Mouse (Mus musculus): ENCODE measurements at regions not wholly inside any gene's neighbourhood (a gene's known extent, or its start where the extent isn't known, plus 50 kb on each side); places are given as distances from the start of the nearest gene placed in this dataset.
"Not testable (repeated sequence)": the region's sequence is repeated elsewhere in the genome, so short reads cannot be mapped to it uniquely, and the experiment has no call there.

DNA sequence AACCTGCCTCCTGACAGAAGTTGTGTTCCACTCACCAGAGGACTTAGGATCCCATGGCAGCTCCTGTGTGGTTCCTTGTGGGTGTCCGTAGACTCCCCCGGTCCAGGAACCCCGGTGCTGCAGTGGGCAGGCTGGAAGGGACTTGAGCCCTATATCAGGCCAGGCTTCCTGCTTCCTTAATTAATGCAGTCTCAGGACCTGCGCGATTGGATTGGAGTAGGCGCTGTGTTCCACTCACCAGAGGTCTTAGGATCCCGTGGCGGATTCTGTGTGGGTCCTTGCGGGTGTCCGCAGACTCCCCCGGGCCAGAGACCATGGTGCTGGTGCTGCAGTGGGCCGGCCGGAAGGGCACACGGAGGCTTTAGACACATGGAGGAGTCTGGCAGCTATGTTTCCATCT lies 288.7 kb downstream of the Fut8 start:
- DNase-seq, result not testable (repeated sequence)

DNA sequence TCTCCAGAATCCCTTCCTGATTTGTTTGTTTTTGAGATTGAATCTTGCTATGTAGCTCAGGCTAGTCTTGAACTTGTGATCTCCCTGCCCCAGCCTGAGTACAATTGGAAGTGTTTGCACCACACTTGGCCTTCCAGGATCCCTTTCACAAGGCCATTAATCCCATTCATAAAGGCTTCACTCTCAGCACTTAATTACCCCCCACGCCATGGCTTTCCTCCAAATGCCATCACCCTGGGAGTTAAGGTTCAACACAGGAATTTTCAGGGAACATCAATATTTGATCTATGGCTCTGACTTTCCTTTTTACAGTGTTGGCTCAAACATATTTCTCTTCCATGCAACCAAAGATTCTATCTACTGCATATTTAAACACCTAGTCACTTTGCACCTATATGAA lies 289.6 kb downstream of the Fut8 start:
- DNase-seq, result no peak

DNA sequence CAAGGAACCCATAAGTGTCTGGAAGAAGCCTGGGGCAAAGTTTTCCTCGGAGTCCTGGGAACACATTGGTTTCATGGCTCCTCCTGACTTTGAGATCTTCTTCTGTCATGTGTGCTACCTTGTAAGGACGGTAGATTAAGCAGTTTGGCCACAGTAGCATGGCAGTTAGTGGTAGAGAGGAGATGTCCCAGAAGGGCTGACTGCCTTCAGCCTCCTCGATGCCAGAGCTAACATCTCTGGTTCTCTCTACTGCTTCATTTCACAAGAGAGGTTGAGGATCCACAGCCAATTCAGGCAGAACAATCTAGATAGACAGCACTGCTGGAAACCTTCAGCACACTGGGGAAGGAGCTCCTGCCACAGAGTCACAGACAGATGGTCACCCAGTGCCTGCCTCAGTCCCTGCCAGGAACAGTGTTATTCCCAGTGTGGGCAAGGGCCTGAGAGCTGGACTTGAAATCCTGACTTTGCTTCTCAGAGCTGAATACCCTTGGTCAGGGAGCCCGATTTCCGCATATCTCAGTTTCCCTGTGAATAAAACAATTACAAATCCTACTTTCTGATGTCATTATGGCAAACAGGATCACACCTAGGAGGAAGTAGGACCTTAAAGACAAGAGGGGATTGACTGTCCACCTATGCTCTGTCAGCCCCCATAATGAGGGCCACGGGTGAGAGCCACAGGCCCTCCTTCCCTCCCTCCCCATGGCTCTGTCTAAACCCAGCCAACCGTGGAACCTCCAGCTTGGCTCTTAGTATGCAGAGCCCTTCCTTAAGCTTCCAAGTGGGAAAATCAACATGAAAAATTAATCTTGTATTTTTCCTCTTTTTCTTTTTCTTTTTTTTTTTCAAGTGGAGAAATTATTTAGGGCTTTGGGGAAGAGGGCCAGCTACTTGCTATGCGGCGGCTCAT lies 290.3 kb downstream of the Fut8 start:
- no peak for DNase-seq

DNA sequence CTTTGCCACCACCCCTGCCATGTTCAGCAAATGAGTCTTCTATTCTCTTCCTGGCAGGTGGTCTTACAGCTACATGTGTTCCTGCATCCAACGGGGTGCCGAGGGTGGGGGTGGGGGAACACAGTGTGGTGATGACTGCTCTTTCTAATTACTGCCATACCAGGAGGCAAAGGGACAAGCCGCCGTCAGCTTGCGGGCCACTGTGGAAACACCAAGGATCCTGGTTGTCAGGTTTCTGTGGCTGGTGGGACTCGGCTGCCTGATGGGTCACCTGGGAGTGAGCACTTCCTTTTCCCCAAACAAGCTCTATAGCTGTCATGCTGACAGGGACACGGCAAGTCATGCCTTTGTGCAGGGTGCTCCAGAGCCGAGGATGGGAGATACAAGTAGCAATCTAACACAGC lies 290.9 kb downstream of the Fut8 start:
- no peak for DNase-seq

DNA sequence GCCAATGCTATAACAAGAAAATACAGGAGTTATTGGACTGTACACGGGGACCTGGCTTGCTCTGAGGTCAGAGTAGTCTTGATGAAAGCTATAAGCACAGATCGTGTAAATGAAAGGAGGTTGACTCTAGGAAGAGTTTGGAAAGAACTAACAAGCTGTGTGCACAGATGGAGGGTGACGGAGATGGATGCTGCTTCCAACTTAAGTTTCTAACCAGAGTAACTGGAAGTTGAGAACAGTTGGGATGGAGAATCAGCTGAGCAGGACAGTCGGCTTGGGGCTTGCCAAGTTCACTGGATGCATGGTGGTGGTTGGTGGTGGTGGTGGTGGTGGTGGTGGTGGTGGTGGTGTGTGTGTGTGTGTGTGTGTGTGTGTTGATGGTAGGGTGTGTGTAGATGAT lies 291.5 kb downstream of the Fut8 start:
- DNase-seq, result no peak

DNA sequence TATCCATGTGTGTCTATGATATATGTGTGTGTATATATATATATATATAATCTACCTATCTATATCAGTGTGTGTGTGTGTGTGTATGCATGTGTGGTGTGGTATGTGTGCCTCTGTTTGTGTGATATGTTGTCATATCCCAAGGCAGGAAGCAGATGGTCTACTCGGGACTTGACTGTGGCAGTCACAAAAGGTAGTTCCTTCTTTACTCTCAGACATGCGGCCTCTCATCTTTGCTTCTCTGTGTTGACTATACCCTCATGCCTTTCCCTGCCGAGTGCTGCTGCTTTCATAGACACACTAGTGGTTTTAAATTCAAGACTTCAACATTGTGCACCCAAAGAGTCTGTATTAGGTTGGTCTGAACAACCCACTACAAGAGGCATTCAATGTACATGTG lies 292.0 kb downstream of the Fut8 start:
- no peak for DNase-seq

DNA sequence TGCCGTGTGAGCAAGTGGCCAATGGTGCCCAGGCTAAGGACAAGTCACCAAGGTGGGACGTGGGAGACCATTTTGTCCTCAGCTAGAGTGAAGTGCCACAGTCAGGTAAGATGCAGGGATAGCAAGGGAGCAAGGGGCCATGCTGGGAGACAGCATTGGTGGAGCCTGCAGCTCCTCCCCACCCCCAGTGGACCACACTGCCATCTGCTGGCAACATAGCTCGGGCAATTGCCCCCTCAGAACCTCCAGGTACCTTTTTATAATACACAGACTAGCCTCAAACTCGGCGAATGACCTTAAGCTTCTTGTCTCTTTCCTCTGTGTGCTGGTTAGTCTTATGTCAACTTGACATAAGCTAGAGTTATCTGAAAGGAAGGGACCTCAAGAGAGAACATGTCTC lies 293.4 kb downstream of the Fut8 start:
- peak; percentile 39 to 54 for DNase-seq

DNA sequence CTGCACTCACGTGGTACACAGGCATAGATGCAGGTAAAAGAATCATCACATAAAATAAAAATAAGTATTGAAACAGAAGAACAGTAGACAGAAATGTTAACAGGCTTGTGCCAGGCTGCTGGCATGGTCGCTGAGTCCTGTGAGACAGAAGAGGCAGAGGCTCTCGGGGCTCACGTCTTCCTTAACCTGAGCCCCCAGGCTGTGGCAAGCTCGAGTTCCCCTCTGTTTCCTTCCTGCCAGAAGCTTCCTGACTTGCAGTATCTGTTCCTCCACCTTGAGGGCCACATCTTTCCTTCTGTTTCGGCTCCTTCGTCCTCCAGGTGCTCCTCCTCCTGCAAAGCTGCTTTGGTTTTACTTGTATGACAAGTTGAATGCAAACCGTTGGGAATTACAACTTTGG lies 294.6 kb downstream of the Fut8 start:
- no peak for DNase-seq

DNA sequence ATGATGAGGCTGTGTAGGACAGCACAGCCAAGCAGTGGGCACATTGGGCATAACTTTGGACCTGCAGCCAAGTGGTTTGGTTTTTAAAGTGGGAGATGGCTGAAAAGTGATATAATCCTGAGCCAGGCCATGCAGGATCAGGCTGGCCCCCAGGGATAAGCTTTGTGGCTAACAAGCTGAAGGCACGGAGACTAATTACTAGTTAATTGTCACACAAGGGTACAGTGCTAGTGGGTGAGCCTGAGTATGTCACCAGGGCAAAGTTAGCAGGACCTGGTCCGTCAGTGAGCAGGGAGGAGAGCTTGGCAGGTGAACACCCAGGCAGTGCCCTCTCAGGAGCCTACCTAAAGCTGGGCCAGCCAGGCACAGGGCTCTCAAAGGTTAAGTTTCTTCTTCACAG lies 295.7 kb downstream of the Fut8 start:
- no peak for DNase-seq

DNA sequence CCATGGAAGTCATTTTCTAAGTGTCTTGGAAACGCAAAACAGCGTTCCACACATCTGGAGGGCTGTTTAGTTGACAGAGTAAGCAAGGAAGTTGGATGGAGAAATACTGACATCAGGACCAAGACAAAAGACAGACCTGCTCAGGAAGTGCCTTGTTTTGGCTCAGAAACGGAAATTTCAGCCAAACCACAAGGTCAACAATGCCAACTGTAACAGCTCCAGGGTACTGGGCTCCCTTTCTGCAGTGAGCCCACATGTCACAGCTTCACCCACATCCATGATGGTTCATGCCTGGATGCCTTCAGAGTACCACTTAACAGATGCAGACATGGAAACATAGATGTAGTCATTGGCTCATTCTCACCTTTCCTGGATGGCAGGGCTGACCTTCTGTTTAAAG lies 296.2 kb downstream of the Fut8 start:
- no peak for DNase-seq

DNA sequence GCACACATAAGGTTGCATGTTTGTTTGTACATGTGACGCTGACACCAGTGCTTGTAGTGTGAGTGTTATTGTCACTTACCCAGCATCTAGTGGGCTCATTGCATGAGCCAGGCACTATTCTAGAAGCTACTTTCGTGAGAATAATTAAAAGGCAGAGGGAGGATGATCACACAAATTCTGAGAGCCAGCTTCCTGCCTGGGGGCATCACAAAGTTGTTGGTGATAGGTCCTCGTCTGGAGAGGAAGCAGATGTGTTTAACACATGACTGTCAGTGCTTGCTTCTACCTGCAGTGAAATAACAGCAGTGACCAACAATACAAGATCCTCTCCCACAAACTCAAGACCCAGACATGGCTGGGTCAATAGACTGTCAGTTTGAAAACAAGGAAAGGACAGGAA lies 297.2 kb downstream of the Fut8 start:
- no peak for DNase-seq

DNA sequence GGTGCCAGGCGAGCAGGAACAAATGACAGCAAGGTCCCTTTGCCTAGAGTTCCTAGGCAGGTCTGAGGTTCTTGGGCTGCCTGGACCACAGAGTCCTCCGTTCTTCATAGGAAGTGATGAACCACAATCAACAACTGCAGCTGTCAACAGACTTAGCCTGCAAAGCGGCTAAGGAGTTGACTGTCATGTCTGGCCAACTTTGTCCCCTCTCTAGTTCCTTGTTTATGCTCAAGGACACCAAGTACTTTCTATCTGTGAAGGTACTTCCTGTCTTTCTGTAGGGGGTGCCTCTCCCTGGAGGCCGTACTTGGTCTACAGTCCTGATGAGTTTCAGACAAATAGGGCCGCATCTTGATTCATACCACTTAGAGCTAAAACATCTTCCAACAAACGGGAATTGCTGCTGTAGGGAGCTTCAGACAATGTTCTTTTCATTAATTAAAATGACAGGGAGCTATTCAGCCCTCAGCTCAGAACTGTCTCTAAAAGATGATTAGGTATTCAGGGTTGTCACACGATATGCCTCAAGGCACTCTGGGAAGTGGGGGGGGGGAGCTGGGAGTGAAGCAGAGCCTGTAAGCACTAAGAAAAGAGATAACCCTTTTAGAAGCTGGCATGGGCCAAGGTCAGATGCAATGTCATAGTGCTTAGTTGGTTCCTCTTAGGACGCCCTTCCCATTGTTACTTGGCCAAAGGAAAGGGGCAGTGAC lies 299.4 kb downstream of the Fut8 start:
- DNase-seq, result no peak

DNA sequence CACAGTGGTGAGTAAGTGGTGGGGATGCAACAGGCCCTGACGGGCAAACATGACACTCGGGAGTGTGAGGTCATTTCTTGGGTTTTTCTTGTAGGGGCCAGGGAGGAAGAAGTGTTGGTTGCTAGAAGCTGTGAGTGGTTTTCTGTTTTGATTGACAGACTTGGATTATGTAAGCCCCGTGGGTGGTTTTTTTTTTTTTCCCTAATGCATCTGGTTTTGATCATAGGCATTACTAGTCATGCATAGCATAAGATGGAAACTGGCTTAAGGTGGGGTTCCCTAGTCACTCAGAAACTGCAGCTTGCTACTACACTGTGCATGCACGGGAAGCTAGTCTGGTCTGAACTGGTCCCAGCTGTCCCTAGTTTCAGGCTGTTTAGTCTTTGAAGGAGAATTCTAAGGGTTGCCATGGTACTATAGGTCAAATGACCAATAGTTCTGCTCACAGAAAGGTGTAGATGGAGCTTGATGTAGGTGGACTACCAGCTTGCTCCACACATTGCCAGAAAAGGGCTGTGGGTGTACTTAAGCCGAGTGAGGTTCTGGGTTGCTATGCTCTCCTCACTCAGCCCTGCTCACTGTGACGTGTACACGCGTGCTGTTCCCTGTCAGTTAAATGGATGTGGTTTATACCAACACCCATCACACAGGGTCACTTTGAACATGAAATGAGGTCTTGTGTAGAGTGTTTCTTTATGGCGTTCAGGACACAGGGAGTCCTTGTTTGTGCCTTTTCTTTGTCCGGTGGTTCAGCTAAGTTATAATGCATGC lies 301.9 kb downstream of the Fut8 start:
- DNase-seq, result no peak

DNA sequence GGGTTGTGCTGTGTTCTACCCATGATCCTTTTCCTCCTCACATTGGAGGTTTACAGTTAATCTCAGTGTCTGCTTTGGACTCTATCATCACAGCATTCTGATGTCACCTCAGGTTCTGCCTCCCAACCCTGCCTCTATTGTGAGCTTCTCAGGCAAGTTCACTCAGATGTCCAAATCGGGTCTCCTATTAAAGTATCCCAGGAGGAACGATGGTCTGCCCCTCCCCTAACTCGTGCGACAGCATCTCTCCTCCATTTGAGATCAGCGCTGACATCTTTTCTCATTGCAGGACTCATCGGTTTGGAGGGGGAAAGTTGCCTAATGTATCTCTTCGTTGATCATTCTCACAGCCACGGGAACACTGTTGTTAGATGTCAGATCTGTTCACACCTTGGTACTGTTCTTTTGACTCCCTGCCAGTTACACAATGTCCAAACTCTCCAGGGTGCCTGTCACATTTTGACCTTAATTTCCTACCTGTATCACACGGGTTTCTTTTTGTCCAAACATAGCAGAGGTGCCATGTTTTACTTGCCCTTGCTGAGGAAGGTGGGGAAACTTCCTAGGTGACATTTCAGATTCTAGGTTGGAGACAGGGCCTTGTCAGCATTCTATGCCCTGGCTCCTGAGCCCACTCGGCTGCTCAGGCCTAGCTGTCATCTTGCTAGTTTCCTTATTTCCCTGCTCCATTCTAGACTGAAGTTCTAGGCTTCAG lies 303.3 kb downstream of the Fut8 start:
- no peak for DNase-seq

DNA sequence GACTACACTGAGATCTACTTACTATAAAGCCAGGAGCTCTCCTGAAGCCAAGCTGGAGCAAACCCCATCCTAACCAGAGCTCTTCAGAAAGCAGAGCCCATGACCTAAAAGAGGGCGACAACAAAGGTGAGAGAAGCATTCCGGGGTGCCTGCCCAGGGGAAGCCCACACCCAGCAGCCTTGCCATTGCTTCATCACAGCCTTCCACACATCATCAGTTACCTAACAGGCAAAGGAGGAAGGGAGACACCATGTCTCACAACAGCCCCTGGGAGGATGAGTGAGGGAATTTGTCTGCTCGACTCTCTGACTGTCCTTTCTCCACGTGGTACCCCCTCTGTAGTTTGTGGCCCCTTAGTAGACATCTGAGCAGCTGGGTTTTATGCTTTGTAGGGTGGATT lies 303.9 kb downstream of the Fut8 start:
- no peak for DNase-seq

DNA sequence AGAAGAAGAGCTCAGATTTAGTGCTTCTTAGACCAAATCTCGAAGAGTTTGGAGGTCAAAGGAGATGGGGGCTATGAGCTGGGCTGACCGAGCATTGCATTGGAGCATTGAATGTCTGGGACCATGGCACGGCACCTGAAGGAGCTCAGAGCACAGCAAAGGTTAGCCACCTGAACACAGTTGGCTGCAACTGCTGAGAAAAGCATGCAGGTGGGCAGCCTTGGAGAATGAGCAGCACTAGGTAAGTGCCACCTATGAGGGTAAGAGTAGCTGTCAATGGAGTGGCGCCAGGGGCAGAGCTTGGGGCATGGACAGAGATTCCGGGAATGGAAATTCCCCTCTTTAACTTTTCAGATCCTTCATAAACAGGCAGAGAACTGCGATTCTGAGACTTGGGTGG lies 305.7 kb downstream of the Fut8 start:
- no peak for DNase-seq

DNA sequence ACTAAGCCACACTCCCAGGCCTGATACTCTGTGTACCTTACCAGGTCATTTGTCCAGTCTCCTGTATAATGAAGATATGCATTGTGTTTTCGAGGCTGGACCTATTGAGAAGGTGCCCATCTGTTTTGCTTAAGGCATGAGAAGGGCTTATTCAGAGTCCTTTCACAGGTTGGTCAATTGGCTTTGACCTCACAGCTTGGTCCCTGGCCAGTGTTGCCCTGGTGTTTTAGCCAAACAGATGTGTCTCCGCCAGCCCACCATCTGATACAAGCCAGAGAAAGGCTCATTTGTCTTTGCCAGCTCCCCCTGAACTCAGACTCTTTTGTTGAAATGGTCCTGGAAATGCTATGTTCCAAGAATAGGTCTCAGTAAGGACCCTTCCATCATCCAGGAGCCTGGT lies 308.2 kb downstream of the Fut8 start:
- no peak for DNase-seq

DNA sequence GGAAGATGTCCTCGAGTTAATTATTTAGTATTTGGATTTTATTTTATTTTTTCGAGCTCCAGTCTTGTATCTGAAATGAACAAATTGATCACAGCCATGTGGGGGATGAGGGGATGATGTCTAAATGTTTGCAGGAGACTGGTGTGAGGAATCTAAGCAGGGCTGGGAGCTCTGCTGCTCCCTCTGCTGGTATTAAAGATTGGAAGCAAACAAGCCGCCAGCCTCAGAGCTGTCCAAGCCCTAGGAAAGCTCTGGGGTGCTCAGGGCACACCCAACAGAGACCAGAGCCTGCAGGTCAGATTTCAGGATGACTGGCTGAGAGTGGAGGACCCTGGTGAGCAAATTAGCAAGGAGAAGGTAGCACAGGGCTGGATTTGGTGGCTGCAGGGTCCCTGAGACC lies 330.4 kb downstream of the Fut8 start:
- peak in 1 of 2 experiments; percentile 7 for DNase-seq

DNA sequence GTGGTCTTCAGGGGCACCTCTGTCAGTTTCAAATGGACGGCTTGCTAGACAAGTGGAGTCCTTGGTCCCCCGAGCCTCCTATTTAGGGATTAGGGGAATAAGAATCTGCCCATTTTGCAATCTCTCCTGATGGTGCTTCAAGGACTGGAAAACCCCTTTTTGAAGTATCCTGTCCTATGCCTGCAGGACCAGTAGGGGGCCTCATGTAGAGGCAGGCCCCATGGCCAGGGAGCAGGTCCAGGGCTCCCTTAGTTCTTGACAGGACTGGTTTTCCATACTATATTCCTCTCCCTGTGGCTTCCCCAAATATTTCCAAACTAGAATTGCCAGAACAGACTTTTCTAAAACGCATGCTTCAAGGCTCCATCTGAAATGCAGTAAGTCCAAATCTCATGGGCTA lies 332.6 kb downstream of the Fut8 start:
- DNase-seq, result no peak

DNA sequence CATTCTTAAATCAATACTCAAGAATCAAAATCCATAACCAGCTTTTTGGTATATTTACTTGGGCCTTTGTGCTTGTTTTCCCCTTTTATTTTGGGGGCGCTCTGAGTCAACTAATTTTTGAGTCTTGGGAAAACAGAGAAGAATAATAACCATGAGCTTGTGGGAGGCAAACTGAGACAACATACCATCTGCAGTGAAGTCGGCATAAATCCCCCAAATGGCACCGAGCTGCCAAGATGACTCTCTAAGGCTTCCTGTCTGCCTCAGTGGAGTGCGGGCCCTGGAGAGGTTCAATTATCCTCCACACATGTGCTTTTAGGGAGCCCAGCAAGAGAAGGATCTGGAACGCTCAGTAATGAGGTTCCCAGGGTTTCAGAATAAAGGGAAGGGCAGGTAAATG lies 333.1 kb downstream of the Fut8 start:
- DNase-seq, result no peak

DNA sequence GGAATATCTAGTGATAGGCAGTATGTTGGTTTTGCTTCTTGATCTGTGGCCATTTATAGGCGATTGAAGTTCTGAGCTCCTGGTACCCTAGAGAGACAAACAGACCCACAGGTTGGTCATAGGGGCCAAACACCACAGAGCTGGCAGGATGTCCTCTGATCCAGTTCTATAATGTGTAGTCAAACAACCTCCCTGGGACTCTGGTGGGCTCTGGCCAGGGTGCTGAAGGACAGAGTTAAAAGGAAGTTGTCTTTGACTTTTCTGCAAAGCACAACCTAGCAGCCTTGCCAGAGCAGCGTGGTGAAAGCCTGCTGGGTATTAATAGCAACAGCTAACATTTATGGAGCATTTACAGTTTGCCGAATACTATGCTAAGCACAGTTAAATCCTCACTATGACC lies 337.1 kb downstream of the Fut8 start:
- DNase-seq, result no peak

DNA sequence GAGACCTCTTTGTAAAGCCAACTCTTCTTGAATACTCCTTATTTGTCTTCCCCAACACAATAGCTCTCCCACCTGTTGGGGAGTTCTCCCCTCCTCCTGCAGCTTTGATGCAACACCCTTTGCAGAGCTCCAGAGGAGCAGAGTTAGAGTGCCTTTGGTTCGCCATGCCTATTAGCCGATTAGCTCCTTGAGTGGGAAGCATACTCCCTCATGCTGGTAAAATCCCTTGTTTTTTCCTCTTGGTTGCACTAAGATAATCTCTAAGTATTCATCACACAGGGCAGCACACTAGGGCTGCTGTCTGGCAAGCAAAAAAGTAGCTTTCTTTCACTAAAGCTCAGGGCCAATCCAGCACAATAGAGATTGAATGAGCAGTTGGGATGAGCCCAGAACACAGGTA lies 350.4 kb downstream of the Fut8 start:
- DNase-seq, result no peak

DNA sequence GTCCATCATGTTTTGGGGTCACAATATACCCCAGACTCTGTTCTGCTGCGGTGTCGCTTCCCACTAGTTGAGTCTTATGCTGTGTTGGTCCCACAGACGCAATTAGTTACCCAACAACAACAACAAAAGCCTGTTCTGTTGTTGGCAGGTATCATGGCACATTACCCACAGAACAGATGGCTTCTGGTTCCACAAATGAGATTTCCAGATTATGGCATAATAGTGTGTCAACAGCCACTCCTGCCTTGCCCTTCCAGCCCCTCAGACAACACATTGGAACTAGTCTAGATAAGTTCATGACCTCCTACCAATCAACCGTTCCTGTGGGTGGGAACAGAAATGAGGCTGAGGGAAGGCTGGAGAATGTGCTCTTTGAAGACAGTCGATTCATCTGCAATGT lies 351.5 kb downstream of the Fut8 start:
- DNase-seq, result no peak

Measured in lung, adult 18-20 months (tissue).